Mouse (Mus musculus) monocyte, adult 5-6 weeks (primary cell): ENCODE data around the gene Atrx. TPM values are rescaled to one million over a fixed set of nuclear protein-coding genes. Genes with fewer than 3 reads are reported as not detected.

ENCODE experiments used
- ATAC-seq: fragments of 153-309, 156-312 bp; replicated peaks from 2 replicates; pipeline ENCODE4 v1.8.0; 2017; ENCODE audit warnings: mild to moderate bottlenecking; ENCODE audit not compliant: low TSS enrichment, insufficient number of reproducible peaks, severe bottlenecking, poor library complexity, low FRiP score
- total RNA-seq: library from RNA; stranded (forward); fragments of 200-1000, 200-491, 200-594 nt; gene quantifications from 3 replicates; pipeline ENCODE4 v1.2.3, GENCODE M21; 2017

Gene Atrx
- total RNA-seq, 1 experiment from 2014 or later: 321 TPM

- no peak for ATAC-seq
Observed at GRCm38 (mm10) chrX:105794806-105795403, 134.3 kb downstream of the Atrx start.

GRCm38 (mm10) chrX:105773281-105773680 lies 155.9 kb downstream of the Atrx start:
- ATAC-seq: no peak

- ATAC-seq: no peak
Observed at GRCm38 (mm10) chrX:105767932-105768331, 161.3 kb downstream of the Atrx start.

- ATAC-seq: no peak
Observed at GRCm38 (mm10) chrX:105767177-105767764, 161.9 kb downstream of the Atrx start.

- ATAC-seq: no peak
Observed at GRCm38 (mm10) chrX:105766013-105766412, 163.2 kb downstream of the Atrx start.

- no peak for ATAC-seq
Observed at GRCm38 (mm10) chrX:105765005-105765706, 164.0 kb downstream of the Atrx start.

- ATAC-seq: no peak
Observed at GRCm38 (mm10) chrX:105764162-105765004, 164.8 kb downstream of the Atrx start, which contains the start of gene Fgf16. Fgf16 (plus strand) TSS chrX:105764279.

GRCm38 (mm10) chrX:105763612-105764011 lies 165.6 kb downstream of the Atrx start:
- no peak for ATAC-seq

GRCm38 (mm10) chrX:105762847-105763527 lies 166.2 kb downstream of the Atrx start:
- no peak for ATAC-seq

Other genes with a start within 250 kb of the Atrx start
- gene Fgf16, start 165.1 kb downstream of the Atrx start, total RNA-seq: not detected in 3 replicates
- gene Magt1, start 82.5 kb upstream of the Atrx start, total RNA-seq: 86.2 to 91.2 TPM (median 91.0 TPM) in 3 replicates
- gene Cox7b, start 86.3 kb upstream of the Atrx start, total RNA-seq: 204 to 418 TPM (median 281 TPM) in 3 replicates
- 53.7 to 68.9 TPM (median 66.7 TPM) in 3 replicates for gene Atp7a, start 97.9 kb upstream of the Atrx start, total RNA-seq
- gene Tlr13, start 213.8 kb upstream of the Atrx start, total RNA-seq: 152 to 248 TPM (median 234 TPM) in 3 replicates